Mouse (Mus musculus): ENCODE results near the gene Il3ra.

The Il3ra gene

DNA sequence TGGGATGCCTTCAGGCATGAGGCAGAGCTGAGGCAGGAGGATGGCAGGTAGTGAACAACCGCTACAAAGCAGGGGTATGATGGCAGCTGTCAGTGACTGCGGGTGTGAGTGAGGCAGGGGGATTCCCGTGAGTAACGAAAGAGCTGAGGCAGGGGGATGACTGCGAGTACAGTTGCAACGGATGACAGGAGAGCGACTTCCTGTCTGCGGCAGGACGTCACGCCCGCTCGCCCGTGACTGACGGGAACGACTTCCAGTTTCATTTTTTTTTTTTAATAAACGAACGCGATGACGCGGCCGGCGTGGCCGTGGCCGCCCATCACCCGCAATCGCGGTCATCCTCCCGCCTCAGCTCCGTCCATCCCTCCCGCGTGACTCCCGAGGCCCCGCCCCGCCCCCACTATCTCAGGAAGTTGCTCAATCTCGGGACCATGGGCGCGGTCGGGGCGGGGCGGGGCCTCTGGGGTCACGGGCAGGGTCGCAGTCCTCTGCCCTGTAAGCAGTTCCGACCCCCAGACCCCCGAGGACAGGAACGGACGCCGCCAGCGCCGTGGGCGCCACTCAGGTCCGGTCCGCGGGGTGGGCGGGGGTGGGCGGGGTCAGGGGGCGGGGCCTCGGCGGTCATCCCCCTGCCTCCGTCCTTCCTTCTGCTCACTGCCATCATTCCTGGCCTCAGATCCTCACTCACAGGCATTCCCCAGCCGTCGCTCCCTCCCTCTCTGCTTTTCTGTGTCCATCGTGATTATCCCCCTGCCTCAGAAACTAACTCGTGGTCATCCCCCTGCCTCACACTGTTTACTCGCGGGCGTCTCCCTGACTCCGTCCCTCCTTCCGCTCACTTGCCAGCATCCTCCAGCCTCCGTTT, at the start of gene Il3ra:
Il3ra (plus strand) TSS at position 328 of the 865 bp plus-strand sequence.
- DNase-seq, result peak; percentile 69

DNA sequence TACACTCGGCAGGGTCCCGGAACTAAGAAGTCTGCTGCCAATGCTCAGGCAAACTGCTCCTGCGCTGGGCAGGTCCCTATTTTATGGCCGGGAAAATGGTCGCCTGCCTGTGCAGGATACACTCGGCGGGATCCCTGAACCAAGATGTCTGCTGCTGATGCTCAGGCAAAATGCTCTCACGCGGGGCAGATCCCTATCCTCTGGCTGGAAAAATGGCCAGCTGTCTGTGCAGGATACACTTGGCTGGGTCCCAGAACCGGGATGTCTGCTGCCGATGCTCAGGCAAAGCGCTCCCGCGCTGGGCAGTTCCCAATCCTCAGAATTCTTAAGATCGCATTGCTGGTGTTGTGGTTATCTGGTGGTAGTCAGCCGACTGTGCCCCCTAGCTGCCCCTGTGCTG, 37.1 kb upstream of the Il3ra start:
- DNase-seq, result no peak

DNA sequence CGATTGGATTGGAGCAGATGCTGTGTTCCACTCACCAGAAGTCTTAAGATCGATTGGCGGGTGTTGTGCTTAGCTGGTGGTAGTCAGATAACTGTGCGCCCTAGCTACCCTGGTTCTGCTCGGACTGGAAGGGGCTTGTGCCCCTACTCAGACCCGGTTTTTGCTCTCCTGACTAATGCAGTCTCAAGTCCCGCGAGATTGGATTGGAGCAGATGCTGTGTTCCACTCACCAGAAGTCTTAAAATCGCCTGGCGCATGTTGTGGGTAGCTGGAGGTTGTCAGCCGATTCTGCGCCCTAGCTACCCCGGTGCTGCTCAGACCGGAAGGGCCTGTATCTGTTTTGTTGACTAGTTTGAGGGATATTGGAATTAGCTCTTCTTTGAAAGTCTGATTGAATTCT, 36.7 kb upstream of the Il3ra start:
- no peak for DNase-seq

DNA sequence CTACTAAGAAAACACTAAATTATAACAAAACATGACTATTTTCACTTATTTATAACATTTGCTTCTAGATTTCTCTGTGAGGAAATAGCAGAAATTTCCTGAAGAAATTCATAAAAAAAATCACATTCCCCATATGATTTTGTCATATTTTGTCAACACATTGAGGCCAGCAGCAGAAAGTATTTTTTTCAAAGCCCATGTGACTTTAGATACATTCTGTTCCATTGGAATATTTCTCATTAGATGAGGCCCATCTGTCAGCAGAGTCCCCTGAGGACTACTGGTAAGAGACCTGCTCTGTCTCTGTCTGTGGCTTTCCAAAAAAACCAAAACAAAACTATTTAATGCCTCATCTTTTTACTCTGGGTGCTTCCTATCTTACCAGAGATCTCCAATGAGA, 23.5 kb upstream of the Il3ra start, which contains the start of gene Olfr31:
Olfr31 (plus strand) TSS at position 301 of the 400 bp plus-strand sequence.
- no peak for DNase-seq

DNA sequence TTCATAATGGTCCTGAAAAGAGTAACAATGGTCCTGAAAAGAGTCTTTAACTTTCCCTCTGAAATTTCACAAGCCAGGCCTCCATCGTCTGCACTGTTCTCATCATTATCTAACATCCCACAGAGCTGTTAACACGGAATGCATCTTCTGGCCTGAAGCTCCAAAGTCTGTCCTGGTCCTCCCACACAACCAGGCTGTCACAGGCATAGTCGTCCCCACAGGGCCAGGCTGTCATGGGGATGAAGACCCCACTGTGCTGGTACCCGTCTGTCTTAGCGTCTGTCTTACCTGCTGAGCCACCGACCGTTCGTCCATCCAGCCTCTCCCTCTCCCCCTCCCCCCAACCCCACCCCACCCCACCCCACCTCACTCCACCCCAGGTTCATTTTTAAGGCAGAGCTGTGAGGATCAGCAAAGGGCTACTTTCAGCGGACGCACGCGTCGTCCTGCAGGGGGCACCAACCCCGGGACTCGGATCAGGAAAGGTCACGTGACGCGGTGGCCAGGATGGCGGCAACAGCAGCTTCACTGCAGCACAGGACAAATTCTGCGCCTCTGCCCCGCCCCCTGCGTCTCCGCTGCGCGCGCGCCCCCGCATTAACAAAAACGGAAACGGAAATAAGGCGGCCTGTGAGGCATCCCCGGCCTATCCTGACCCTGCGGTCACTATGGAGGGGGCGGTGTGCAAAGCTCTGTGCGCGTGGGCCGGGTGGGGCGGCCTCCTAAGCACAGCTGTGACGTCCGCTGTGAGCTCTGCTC, 783 bp upstream of the Il3ra start:
- DNase-seq, result peak; percentile 92

DNA sequence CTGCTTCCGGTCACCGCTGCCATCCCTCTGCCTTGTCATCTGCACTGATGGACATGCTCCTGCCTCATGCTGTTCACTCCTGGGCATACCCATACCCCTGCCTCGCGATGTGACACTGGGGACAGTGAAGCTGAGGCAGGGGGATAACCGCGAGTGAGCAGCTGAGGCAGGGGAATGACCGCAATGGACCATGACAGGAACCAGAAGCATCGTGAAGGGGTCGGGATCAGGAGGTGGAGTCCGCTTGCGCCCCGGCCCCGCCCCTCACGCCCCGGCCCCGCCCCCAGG, 682 bp downstream of the Il3ra start:
- no peak for DNase-seq

DNA sequence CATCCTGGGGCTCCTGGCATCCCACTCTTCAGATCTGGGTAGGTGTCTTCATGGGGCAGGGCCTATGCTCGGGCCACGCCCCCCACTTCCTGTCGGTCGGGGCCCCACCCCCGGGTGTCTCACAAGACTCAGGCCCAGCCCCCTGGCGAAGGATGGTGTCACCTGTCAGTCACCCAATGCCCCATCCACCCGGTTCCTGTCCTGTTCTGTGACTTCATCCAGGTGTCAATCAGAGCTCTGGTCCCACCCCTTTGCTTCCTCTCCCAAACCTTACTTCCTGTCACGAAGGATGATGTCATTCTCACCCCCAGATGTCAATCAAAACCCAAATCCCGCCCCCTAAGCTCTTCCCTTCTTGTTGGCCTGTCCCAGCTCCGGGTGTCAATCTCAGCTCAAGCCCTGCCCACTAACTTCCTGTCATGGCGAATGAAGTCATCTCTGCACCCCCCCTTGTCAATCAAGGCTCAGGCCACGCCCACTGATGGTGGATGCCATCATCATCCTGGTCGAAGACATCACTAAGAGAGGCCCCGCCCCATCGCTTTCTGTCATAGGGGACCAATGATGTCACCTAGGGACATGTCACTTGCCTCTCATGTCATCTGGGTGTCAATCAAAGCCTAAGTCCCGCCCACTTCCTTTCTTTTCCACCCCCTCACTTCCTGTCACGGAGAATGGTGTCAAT, 1.2 kb downstream of the Il3ra start:
- peak; percentile 22 for DNase-seq

DNA sequence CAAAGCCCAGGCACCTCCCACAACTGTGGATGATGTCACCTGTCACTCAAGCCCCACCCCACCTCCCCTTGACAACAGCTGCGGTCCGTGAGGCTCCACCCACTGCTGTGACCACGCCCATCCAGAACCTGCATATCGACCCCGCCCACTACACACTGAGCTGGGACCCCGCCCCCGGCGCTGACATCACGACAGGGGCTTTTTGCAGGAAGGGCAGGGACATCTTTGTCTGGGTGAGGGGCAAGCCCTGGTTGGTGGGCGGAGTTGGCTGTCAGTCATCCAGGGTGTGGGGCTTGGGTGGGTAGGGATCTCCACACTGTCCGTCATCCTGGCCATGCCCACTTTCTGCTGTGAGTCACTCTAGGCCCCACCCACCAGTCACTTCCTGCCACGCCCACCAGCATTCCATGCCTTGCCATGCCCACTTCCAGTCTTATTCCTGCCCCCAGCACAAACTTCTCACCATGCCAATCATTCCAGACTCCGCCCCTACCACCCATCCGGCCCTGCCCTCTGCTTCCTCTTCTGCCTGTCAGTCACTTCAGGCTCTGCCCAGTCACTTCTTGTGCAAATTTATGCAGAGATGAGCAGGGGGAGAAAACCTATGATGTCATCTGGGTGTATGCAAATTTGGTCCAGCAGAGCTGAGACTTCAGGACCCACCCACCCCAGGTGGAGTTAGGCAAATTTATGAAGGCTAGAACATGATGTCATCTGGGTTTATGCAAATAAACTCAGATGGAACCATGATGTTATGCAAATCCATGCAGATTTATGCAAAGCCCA, 2.0 kb downstream of the Il3ra start:
- peak; percentile 5 for DNase-seq

DNA sequence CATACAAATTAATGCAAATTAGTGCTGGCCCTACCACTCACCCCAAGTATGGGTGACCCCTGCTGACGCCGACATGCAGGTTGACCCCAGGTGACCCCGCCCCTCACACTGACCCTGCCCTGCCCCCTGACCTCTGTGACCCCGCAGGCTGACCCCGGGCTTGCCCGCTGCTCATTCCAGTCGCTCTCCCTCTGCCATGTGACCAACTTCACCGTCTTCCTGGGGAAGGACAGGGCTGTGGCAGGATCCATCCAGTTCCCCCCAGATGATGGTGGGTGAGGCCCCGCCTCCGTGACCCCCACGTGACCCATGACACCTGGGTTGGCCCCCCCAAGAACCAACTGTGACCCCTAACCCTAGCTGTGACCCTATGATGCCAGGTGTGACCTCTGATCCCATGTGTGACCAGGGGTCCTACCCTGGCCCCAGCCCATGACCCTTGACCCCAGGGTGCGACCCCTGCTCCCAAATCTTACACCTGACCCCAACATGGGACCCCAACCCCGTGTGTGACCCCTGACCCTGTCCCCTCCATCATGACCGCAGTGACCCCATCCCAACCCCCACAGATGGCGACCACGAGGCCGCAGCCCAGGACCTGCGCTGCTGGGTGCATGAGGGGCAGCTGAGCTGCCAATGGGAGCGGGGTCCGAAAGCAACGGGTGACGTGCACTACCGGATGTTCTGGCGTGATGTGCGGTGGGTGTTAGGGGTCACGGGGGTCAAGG, 2.8 kb downstream of the Il3ra start:
- DNase-seq, result no peak

DNA sequence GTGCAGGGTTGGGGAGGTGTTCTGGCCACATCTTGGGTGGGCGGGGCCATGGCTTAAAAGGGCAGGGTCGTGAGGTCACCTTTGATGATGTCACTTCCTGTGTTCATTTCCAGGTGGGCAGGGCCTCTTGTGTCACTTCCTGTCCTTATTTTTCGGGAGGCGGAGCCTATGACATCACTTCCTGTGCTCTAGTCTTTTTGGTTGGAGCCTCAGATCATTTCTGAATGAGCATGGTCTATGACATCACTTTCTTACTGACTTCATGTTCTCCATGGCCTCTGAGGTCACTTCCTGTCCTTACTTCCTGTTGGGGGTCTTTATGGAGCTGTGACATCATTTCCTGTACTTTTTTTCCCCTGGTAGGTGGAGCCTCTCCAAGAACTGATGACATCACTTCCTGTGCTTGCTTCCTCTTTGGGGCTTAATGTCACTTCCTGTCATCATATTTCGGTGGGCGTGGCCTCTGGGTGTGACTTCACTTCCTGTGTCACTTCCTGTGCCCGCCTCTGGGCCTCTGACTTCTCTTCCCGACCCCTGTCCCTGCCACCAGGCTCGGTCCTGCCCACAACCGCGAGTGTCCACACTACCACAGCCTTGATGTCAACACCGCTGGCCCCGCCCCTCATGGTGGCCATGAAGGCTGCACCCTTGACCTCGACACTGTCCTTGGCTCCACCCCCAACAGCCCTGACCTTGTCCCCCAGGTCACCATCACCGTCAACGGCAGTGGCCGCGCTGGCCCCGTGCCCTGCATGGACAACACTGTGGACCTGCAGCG, 3.6 kb downstream of the Il3ra start:
- peak; percentile 5 for DNase-seq

DNA sequence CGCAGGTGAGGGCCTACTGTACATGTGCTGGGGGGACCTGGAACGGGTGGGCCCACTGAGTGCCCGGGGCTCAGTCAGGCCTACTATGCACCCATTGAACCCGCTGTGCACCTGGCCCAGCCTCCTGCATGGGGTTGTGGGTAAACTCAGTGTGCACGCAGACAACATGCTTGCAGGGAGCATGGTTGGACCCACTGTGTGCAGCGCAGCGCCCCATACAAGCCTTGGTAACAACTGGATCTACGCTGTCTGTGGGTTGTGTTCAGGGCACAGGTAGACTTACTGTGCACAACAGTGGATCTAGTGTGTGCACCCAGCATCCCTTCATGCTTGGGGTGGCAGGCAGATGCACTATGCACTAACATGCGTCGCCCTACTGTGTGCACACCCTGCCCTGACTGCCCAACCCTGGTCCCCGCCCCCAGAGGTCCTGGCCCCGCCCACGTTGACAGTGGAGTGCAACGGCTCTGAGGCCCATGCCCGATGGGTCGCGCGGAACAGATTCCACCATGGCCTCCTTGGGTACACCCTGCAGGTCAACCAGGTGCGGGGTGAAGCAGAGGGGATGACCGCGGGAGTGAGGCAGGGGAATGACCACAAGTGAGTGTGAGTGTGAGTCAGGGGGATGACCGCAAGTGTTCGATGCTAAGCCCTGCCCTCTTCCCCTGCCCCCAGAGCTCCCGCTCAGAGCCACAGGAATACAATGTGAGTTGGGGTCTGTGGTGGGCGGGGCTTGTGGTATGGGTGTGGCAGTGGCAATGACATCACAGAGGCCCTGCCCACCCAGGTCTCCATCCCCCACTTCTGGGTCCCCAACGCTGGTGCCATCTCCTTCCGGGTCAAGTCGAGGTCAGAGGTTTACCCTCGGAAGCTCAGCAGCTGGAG, 4.4 kb downstream of the Il3ra start:
- no peak for DNase-seq

DNA sequence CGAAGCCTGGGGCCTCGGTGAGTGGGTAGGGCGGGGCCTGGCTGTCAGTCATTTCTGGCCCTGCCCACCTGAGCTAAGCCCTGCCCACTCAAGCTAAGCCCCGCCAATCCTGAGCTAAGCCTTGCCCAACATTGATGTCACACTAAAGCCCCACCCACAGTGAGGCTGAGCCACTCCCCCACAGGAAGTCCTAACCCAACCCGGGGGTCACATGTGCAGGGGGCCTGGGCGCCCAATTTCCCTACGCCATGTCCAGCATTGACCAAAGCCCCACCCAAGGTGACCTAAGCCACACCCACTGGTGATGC, 5.0 kb downstream of the Il3ra start:
- DNase-seq, result no peak

DNA sequence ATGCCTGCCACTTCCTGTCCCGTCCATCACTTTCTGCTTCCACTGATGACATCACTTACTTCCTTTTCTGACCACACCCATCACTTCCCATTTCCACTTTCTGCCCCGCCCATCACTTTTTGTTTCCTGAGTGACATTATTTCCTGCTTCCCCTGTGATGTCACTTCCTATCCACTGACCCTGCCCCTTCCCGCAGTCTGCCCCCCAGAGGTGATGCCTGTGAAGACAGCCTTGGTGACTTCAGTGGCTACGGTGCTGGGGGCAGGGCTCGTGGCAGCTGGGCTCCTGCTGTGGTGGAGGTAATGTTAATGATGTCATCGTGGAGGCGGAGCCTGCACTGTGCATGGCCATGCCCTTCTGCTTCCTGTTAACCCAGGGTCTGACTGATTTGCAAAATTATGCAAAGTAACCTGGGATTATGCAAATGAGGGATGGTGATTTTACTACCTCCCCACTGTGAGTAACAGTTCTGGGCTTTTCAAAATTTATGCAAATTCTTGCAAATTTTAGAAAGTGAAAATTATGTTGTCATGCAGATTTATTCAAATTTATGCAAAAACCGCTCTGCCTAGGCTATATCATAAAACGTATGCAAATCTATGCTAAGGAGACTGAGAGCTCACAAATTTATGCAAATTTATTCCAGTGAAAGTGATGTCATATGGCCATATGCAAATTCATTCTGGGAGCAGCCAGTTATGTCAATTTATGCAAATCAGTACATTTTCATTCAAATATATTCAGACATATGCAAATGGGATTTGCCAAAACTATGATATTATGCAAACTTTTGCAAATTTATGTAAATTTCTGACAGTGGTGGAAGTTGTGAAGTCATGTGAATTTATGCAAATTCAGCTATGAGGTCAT, 5.9 kb downstream of the Il3ra start:
- DNase-seq, result no peak

DNA sequence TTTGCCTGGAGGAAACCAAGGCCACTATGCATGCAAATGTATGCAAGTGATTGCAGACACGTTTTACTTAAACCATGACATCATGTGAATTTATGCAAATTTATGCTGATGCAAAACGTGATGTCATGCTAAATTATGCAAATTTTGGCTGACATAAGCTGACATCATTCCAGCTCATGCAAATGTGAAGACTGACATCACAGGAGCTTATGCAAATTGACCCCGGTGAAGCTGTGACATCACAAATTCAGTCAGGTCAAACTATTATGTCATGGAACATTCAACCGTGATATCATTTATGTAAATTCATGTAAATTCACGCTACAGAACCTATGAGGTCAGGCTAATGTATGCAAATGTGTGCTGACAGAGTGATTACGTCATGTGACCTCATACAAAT, 6.5 kb downstream of the Il3ra start:
- DNase-seq, result no peak

DNA sequence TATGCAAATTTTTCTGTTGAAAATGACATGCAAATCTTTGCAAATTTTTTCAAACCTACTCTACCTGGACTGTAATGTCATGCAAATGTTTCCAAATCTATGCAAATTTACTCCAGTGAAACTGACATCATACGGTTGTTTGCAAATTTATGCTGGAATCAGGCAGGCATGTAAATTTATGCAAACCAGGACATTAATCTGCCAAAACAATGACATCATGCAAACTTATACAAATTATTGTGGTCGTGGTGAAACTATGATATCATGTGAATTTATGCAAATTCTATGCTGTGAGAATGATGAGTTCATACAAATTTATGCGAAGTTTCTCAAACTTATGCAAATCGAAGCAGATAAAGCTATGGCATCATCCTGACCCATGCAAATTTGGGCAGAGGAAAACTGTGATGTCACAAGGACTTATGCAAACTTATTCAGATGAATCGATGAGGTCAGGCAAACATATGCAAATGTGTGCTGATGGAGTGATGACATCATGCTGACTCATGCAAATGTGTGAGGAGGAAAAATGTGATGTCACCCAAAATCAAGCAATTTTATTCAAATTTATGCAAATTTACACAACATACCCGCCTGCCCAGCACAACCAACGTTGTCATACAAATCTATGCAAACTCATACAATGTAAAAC, 7.1 kb downstream of the Il3ra start:
- no peak for DNase-seq

DNA sequence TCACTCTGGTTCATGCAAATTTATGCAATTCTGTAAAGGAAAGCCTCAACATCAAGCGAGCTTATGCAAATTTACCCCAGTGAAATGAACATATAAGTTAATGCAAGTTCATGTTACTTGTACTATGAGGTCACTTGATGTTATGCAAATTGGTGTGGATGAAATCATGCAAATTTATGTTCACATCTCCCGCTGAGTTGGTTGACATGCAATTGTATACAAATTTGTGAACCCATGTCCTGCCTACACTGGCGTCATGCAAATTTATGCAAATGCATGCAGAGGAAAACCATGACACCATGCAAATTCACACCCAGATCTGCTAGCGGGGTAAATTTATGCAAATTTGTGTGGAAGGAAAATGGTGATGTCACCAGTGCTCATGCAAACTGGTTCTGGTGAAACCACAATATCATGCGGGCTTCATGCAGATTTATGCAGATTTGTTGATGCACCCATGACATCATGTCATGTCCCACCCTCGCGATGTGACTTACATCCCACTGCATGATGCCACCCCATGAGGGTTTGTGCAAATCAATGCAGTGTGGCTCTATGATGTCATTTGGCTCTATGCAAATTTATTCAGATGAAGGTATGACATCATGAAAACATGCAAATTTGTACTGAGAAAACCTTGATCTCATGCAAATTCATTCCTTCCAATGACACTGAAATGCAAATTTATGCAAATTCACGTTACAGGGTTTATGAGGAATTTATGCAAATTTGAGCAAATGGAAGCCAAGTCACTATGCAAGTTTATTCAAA, 7.8 kb downstream of the Il3ra start:
- DNase-seq, result no peak

DNA sequence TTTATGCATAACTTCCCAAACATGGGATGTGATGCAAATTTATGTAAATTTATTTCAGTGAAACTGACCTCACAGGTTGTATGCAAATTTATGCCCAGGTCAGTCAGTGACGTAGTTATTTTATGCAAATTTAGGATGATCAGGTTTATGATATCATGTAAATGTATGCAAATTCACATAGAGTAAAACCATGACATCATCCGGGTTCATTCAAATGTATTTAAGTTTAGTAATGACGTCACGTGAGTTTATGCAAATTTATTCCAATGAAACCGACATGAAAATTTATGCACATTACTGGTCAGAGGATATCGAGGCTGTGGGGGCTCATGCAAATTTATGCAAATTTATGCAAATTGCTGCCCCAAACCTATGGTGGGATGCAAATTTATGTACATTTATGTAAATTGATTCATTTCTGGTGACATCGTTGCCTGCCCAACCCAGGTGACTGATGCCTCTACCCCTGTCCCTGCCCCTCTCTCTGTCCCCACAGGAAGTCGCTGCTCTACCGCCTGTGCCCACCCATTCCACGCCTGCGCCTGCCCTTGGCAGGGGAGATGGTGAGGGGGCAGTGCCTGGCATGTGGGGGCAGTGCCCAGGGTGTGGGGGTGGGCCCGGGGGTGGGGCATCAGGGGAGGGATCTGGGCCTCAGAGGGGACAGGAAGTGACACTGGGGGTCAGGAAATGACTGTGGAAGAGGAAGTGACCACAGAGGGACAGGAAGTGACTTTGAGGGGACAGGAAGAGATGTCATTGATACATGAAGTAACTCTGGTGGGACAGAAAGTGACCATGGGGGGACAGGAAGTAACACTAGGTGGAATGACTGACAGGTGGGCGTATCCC, 8.7 kb downstream of the Il3ra start:
- DNase-seq, result no peak
